Mouse (Mus musculus) CH12.LX (cell line): ENCODE data around the gene Sept4. TPM values are rescaled to one million over a fixed set of nuclear protein-coding genes. Genes with fewer than 3 reads are reported as not detected.
A peak's percentile ranks its signal among the peaks of the same experiment; 100 is the strongest.

Source experiments
- DNase-seq: peaks from one replicate; pipeline ENCODE4 v3.0.0-alpha.2; 2013; ENCODE audit errors: extremely low read depth
- H3K27ac ChIP-seq: 2 replicates; pipeline ENCODE4 v1.5.1; 2012; ENCODE audit warnings: low read depth, mild to moderate bottlenecking, control low read depth, moderate library complexity; ENCODE audit not compliant: insufficient read depth
- H3K27me3 ChIP-seq: replicated peaks from 2 replicates; pipeline ENCODE3; 2012; ENCODE audit warnings: inconsistent platforms
- H3K36me3 ChIP-seq, 2 experiments: replicated peaks in 1 of 2; 2 replicates each; pipeline versions ENCODE3 to v1.6.1; 2012; ENCODE audit warnings: inconsistent platforms in 1 of 2, low read length in 1 of 2, mild to moderate bottlenecking in 1 of 2, mixed read lengths in 1 of 2, moderate library complexity in 1 of 2; ENCODE audit not compliant: control insufficient read depth in 1 of 2, insufficient read depth in 1 of 2
- H3K4me1 ChIP-seq, 2 experiments: 2 replicates each; pipeline ENCODE4 v1.6.1; 2012; ENCODE audit warnings: inconsistent platforms in 1 of 2, moderate library complexity in 1 of 2; ENCODE audit not compliant: insufficient read depth in 2 of 2, control insufficient read depth in 1 of 2
- H3K4me2 ChIP-seq: 2 replicates; pipeline ENCODE4 v1.6.1; 2012; ENCODE audit warnings: low read depth, mild to moderate bottlenecking, control low read depth; ENCODE audit not compliant: poor library complexity, insufficient read depth, severe bottlenecking
- H3K4me3 ChIP-seq, 3 experiments: fragments of 150-350 bp in 1 of 3; sonication (generic) in 1 of 3; replicated peaks in 1 of 3; 2 replicates each; pipeline versions ENCODE3 to v1.5.1; 2011 to 2012; ENCODE audit warnings: low read depth in 2 of 3, low read length in 2 of 3, mild to moderate bottlenecking in 2 of 3, moderate library complexity in 2 of 3, control low read depth in 1 of 3, improper control_type of control experiment in 1 of 3, inconsistent platforms in 1 of 3, mixed read lengths in 1 of 3; ENCODE audit not compliant: poor library complexity in 1 of 3
- H3K79me2 ChIP-seq: replicated peaks from 2 replicates; pipeline ENCODE4 v1.6.1; 2012; ENCODE audit warnings: mild to moderate bottlenecking, moderate library complexity; ENCODE audit not compliant: control insufficient read depth, poor library complexity, insufficient read depth, severe bottlenecking; ENCODE audit errors: extremely low read depth
- H3K9ac ChIP-seq: 2 replicates; pipeline ENCODE4 v1.6.1; 2012; ENCODE audit warnings: low read depth, mild to moderate bottlenecking, control low read depth, moderate library complexity; ENCODE audit not compliant: insufficient read depth
- H3K9me3 ChIP-seq: replicated peaks from 2 replicates; pipeline ENCODE3; 2012; ENCODE audit warnings: low read length, inconsistent platforms, mixed read lengths
- BHLHE40 ChIP-seq: IDR thresholded peaks from 2 replicates; pipeline ENCODE4 v1.6.1; 2011; ENCODE audit warnings: mild to moderate bottlenecking, low read depth, low read length, improper control_type of control experiment
- CHD1 ChIP-seq: IDR thresholded peaks from 2 replicates; pipeline ENCODE4 v1.6.1; 2012; ENCODE audit warnings: low read depth, low read length, improper control_type of control experiment, inconsistent platforms
- E2F4 ChIP-seq: IDR thresholded peaks from 2 replicates; pipeline ENCODE4 v1.6.1; 2011; ENCODE audit warnings: low read depth, low read length, improper control_type of control experiment; ENCODE audit not compliant: insufficient replicate concordance
- ELF1 ChIP-seq: IDR thresholded peaks from 2 replicates; pipeline ENCODE4 v1.6.1; 2014; ENCODE audit warnings: low read depth, mild to moderate bottlenecking, inconsistent platforms, low read length, improper control_type of control experiment
- EP300 ChIP-seq: IDR thresholded peaks from 2 replicates; pipeline ENCODE4 v1.6.1; 2011; ENCODE audit warnings: low read length, improper control_type of control experiment
- GABPA ChIP-seq: IDR thresholded peaks from 2 replicates; pipeline ENCODE4 v1.6.1; 2012; ENCODE audit warnings: low read depth, low read length, improper control_type of control experiment, inconsistent platforms; ENCODE audit not compliant: insufficient replicate concordance
- HCFC1 ChIP-seq: IDR thresholded peaks from 2 replicates; pipeline ENCODE4 v1.6.1; 2012; ENCODE audit warnings: low read depth, mild to moderate bottlenecking, inconsistent platforms, low read length, improper control_type of control experiment
- IRF4 ChIP-seq: IDR thresholded peaks from 2 replicates; pipeline ENCODE4 v1.6.1; 2014; ENCODE audit warnings: low read depth, mild to moderate bottlenecking, inconsistent platforms, low read length, improper control_type of control experiment
- JUND ChIP-seq: conservative IDR thresholded peaks from 2 replicates; pipeline ENCODE4 v1.6.1; 2011; ENCODE audit warnings: low read depth, low read length, improper control_type of control experiment
- KAT2A ChIP-seq: IDR thresholded peaks from 2 replicates; pipeline ENCODE4 v1.6.1; 2012; ENCODE audit warnings: low read length, improper control_type of control experiment, inconsistent platforms; ENCODE audit not compliant: insufficient replicate concordance
- MAFK ChIP-seq: IDR thresholded peaks from 2 replicates; pipeline ENCODE4 v1.6.1; 2011; ENCODE audit warnings: low read length, improper control_type of control experiment; ENCODE audit not compliant: insufficient replicate concordance
- MAX ChIP-seq: IDR thresholded peaks from 2 replicates; pipeline ENCODE4 v1.6.1; 2011; ENCODE audit warnings: low read length, improper control_type of control experiment
- MAZ ChIP-seq: IDR thresholded peaks from 2 replicates; pipeline ENCODE4 v1.6.1; 2012; ENCODE audit warnings: low read depth, mild to moderate bottlenecking, inconsistent platforms, low read length, improper control_type of control experiment, moderate library complexity
- MXI1 ChIP-seq: IDR thresholded peaks from 2 replicates; pipeline ENCODE4 v1.6.1; 2011; ENCODE audit warnings: mild to moderate bottlenecking, low read depth, low read length, improper control_type of control experiment
- MYC ChIP-seq: IDR thresholded peaks from 2 replicates; pipeline ENCODE4 v1.6.1; 2011; ENCODE audit warnings: low read depth, mild to moderate bottlenecking, improper control_type of control experiment, low read length
- NELFE ChIP-seq: IDR thresholded peaks from 2 replicates; pipeline ENCODE4 v1.6.1; 2011; ENCODE audit warnings: low read depth, low read length, improper control_type of control experiment
- PAX5 ChIP-seq: IDR thresholded peaks from 2 replicates; pipeline ENCODE4 v1.6.1; 2012; ENCODE audit warnings: low read length, inconsistent platforms, mixed read lengths
- POLR2A ChIP-seq: IDR thresholded peaks from 2 replicates; pipeline ENCODE4 v1.6.1; 2011; ENCODE audit warnings: low read depth, mild to moderate bottlenecking, improper control_type of control experiment, low read length
- POLR2AphosphoS2 ChIP-seq: IDR thresholded peaks from 2 replicates; pipeline ENCODE4 v1.6.1; 2011; ENCODE audit warnings: low read depth, low read length, improper control_type of control experiment
- RAD21 ChIP-seq: IDR thresholded peaks from 2 replicates; pipeline ENCODE4 v1.6.1; 2011; ENCODE audit warnings: low read depth, mild to moderate bottlenecking, low read length, improper control_type of control experiment, moderate library complexity
- RCOR1 ChIP-seq: conservative IDR thresholded peaks from 2 replicates; pipeline ENCODE4 v1.6.1; 2012; ENCODE audit warnings: low read depth, mild to moderate bottlenecking, inconsistent platforms, low read length, improper control_type of control experiment
- SIN3A ChIP-seq: IDR thresholded peaks from 2 replicates; pipeline ENCODE4 v1.6.1; 2012; ENCODE audit warnings: low read length, improper control_type of control experiment, inconsistent platforms
- SMC3 ChIP-seq: IDR thresholded peaks from 2 replicates; pipeline ENCODE4 v1.6.1; 2011; ENCODE audit warnings: low read depth, low read length, improper control_type of control experiment
- TBP ChIP-seq: conservative IDR thresholded peaks from 2 replicates; pipeline ENCODE4 v1.6.1; 2011; ENCODE audit warnings: low read depth, low read length, improper control_type of control experiment
- TCF12 ChIP-seq: IDR thresholded peaks from 2 replicates; pipeline ENCODE4 v1.6.1; 2014; ENCODE audit warnings: low read depth, mild to moderate bottlenecking, inconsistent platforms, low read length, improper control_type of control experiment
- UBTF ChIP-seq: IDR thresholded peaks from 2 replicates; pipeline ENCODE4 v1.6.1; 2012; ENCODE audit warnings: low read depth, mild to moderate bottlenecking, inconsistent platforms, low read length, improper control_type of control experiment, moderate library complexity
- USF1 ChIP-seq: IDR thresholded peaks from 2 replicates; pipeline ENCODE4 v1.6.1; 2014; ENCODE audit warnings: low read depth, mild to moderate bottlenecking, inconsistent platforms, low read length, improper control_type of control experiment
- USF2 ChIP-seq: conservative IDR thresholded peaks from 2 replicates; pipeline ENCODE4 v1.6.1; 2011; ENCODE audit warnings: low read depth, low read length, improper control_type of control experiment
- ZC3H11A ChIP-seq: IDR thresholded peaks from 2 replicates; pipeline ENCODE4 v1.6.1; 2012; ENCODE audit warnings: low read depth, mild to moderate bottlenecking, inconsistent platforms, low read length, improper control_type of control experiment
- ZMIZ1 ChIP-seq: IDR thresholded peaks from 2 replicates; pipeline ENCODE4 v1.6.1; 2012; ENCODE audit warnings: low read depth, mild to moderate bottlenecking, inconsistent platforms, low read length, improper control_type of control experiment
- ZNF384 ChIP-seq: IDR thresholded peaks from 2 replicates; pipeline ENCODE4 v1.6.1; 2012; ENCODE audit warnings: low read depth, low read length, improper control_type of control experiment, inconsistent platforms
- dilution Hi-C: fragments of 300-500 bp; cut with MboI; formaldehyde crosslinking; loops from 2 replicates; pipeline ENCODE4 v1.14.3; 2020; ENCODE audit warnings: low sequenced_read_pairs; ENCODE audit not compliant: extremely low pct_unique_long_range_greater_than_20kb, extremely low pct_ligation_motif_present
- in situ Hi-C: fragments of 300-500 bp; cut with MboI; formaldehyde crosslinking; loops from 3 replicates; pipeline ENCODE4 v1.14.3; 2019; ENCODE audit warnings: low sequenced_read_pairs, low pct_ligation_motif_present, low pct_unique_long_range_greater_than_20kb, mixed read lengths
- polyA plus RNA-seq: library from polyadenylated mRNA; unstranded; fragments of >175 nt; gene quantifications from 2 replicates; pipeline ENCODE4 v1.2.1, GENCODE M21; 2012; ENCODE audit warnings: low read depth; ENCODE audit not compliant: insufficient read length
- total RNA-seq, 2 experiments: library from RNA; depleted of rRNA; stranded (reverse); fragments of 300-350 nt in 1 of 2; fragments of >200 nt in 1 of 2; gene quantifications; 2 replicates each; pipeline ENCODE4 v1.2.3; 2012 to 2014

Gene Sept4
- 1.5 and 1.7 TPM in 2 replicates for total RNA-seq (2012; rRNA removed)
- total RNA-seq (2014; rRNA removed): 0.32 TPM in 1 of 2 replicates, not detected in the other
- polyA plus RNA-seq: 0.42 and 1.5 TPM in 2 replicates

DNA sequence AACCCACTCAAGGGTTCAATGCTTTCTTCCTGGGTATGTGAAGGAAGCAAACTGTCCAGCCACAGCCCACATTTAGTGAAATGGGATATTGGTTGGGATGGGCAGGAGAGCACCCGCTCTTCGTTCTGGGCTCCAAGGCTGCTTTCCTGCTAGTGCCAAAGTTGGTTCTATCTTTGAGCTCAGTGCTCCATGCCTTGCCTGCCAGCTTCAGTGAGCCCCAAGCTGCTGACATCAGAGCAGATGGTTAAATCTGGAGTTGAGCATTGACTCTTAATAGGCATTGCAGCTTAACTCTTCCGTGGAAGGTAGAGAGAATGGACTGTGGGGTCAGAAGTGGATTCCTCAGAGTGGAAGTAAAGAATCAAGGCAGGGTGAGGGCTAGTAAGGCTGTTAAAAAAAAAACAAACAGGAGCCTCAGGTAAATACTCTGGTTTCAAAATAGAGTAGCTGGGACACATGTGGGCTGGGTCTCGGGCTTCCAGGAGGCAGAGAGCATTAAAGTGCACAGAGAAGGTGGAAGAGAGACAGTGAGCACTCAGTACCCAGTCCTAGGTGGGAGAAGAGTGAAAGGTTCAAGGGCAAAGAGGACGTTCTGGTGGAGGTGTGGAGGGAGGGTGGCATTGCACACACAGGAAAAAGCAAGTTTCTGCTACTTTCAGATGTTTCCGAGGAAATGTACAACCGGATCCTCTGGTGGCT lies at the start of gene Sept4:
Gene Sept4, plus strand, starts transcription at position 649 of the 699 bp plus-strand sequence.
- no peak for TF ChIP-seq CHD1
- peaks cover 52% of the 10 kb centered on the region for H3K27me3 ChIP-seq
- no peak within 1 kb of the TSS for H3K27ac ChIP-seq
- H3K9me3 ChIP-seq: peaks cover 4% of the 10 kb centered on the region
- no peak for DNase-seq
- no peak within 1 kb of the TSS for H3K4me3 ChIP-seq
- H3K4me1 ChIP-seq: no peaks in the 10 kb centered on the region
- H3K9ac ChIP-seq: no peak within 1 kb of the TSS
- dilution Hi-C loops (no loop called here), in situ Hi-C loops (no loop called here)
- H3K4me2 ChIP-seq: no peak within 1 kb of the TSS
- H3K79me2 ChIP-seq: no peaks in the 10 kb centered on the region
- H3K36me3 ChIP-seq: no peaks in the 10 kb centered on the region

DNA sequence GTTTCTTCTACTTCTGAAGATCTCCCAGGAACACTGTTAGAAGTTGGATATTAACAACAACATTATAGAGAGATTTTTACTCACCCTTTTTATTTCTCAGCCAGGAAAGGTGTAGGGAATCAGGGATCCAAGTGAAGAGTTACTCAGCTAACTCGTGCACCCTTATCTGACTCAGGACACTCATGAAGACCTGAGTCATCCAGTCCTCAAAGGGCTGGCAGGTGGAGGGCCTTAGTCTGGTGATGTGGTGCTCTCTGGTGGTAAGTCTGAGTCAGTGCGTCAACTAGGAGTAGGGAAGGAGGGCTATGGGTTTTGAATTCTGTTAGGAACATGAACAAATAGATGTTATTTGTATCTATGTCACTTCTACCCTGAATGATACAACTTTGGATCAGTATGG lies 49.4 kb upstream of the Sept4 start:
- Histone ChIP-seq H3K36me3 (no peaks in the 10 kb centered on the region), H3K27me3 (no peaks in the 10 kb centered on the region), H3K4me1 (peaks cover 9 to 42% of the 10 kb centered on the region in 2 experiments), H3K4me2 (no peak overlapping the region), H3K79me2 (no peaks in the 10 kb centered on the region), H3K27ac (no peak overlapping the region), H3K9me3 (no peaks in the 10 kb centered on the region), H3K4me3 (no peak overlapping the region), H3K9ac (no peak overlapping the region)
- in situ Hi-C loops (loop anchor here (10.0 kb wide), 1 partner anchor 304 kb away; no protein-coding TSS in a partner anchor), dilution Hi-C loops (no loop called here)
- DNase-seq: peak; percentile 86
- TF ChIP-seq MYC: peak; percentile 83
- TF ChIP-seq TCF12: peak; percentile 51; the same call in 1 of the 2 replicates
- no peak for TF ChIP-seq RCOR1
- no peak for TF ChIP-seq ZMIZ1
- no peak; the same call in 1 of the 2 replicates for TF ChIP-seq POLR2A
- no peak for TF ChIP-seq TBP
- TF ChIP-seq SMC3: peak; percentile 94
- peak; percentile 85; the same call in 1 of the 2 replicates for TF ChIP-seq MAFK
- TF ChIP-seq ELF1: no peak
- TF ChIP-seq MXI1: 0 out of 2 replicates have a peak, but pooled peaks have one; percentile 25
- no peak for TF ChIP-seq KAT2A
- peak; percentile 100 for TF ChIP-seq RAD21
- TF ChIP-seq NELFE: peak; percentile 21; the same call in 1 of the 2 replicates
- TF ChIP-seq IRF4: peak; percentile 63; the same call in 1 of the 2 replicates
- TF ChIP-seq POLR2AphosphoS2: no peak
- TF ChIP-seq CHD1: no peak
- peak; percentile 49; the same call in 1 of the 2 replicates for TF ChIP-seq BHLHE40
- TF ChIP-seq GABPA: no peak
- peak; percentile 22; the same call in 1 of the 2 replicates for TF ChIP-seq ZNF384
- no peak for TF ChIP-seq USF1
- peak; percentile 74 for TF ChIP-seq ZC3H11A
- no peak for TF ChIP-seq E2F4
- TF ChIP-seq UBTF: no peak
- peak; percentile 46; the same call in 1 of the 2 replicates for TF ChIP-seq EP300
- 0 out of 2 replicates have a peak, but pooled peaks have one; percentile 28 for TF ChIP-seq SIN3A
- peak; percentile 74 for TF ChIP-seq JUND
- TF ChIP-seq PAX5: no peak
- TF ChIP-seq MAX: no peak
- TF ChIP-seq HCFC1: peak; percentile 25; the same call in 1 of the 2 replicates
- no peak for TF ChIP-seq MAZ
- no peak for TF ChIP-seq USF2
